Mouse (Mus musculus) A20 (cell line): ENCODE measurements around the gene S100pbp.

Source experiments
- DNase-seq: peaks from one replicate; pipeline ENCODE4 v3.0.0-alpha.2; 2011; ENCODE audit warnings: low read depth, low spot score

S100pbp gene

DNA sequence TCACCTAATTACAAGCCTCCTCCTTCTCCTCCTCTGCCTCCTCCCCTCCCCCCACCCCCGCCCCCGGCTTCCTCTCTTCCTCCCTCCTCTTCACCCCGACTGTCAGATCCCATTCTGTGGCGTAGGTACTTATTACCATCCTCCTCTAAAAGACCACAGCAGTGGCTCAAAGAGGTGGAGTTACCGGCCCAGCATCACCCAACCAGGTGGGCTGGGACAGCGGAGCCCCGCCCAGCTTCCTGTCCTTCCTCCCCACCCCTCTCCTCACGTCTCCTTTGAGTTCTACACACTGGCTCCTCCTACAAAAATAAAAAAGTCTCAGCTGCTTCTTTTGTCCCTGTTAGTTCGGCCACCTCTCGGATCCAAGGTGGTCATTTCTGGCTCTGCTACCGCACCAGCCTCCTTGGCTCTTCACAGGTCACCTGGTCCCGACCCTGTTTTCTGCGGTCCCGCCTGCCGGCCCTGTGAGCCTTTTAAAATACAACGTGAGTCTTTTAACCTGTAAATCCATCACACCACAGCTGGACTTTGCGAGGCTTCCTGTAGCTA lies 58.7 kb downstream of the S100pbp start:
- DNase-seq, result peak; percentile 92

GRCm38 (mm10) chr4:129130149-129130548 lies 59.4 kb downstream of the S100pbp start:
- peak; percentile 86 for DNase-seq

GRCm38 (mm10) chr4:129129387-129129786 lies 60.1 kb downstream of the S100pbp start:
- DNase-seq, result peak; percentile 52

DNA sequence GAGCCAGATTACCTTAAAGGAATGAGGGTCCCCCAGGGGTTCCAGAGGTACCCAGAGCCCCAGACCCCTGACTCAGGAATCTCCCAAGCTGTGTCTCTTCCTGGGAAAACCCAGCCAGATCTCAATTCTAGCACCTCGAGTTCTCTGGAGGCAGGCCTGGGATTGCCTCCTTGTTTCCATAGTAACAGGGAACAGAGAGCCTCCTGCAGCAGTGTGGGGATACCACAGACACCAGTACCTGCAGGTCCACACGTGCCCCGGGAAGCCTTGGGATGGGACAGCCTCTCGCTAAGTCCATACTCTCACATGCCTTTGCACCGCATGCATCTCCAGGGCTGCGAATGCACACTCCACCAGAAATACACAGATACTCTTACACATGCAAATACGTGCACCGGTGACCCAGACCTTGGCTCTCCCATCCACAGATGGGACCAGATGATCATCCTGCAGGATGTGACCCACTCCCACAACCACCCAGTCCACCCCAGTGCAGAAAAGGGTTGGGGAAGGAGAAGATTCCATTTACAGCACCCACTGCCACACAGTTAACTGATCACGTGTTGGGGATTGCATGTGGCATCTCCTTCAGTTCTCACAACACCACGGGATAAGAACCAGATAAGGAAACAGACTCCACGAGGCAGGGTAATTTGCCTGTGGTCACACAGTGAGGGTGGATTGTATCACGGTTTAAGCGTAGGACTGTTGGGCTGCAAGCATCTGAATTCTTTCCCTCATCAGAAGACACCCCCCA lies 60.8 kb downstream of the S100pbp start:
- no peak for DNase-seq

DNA sequence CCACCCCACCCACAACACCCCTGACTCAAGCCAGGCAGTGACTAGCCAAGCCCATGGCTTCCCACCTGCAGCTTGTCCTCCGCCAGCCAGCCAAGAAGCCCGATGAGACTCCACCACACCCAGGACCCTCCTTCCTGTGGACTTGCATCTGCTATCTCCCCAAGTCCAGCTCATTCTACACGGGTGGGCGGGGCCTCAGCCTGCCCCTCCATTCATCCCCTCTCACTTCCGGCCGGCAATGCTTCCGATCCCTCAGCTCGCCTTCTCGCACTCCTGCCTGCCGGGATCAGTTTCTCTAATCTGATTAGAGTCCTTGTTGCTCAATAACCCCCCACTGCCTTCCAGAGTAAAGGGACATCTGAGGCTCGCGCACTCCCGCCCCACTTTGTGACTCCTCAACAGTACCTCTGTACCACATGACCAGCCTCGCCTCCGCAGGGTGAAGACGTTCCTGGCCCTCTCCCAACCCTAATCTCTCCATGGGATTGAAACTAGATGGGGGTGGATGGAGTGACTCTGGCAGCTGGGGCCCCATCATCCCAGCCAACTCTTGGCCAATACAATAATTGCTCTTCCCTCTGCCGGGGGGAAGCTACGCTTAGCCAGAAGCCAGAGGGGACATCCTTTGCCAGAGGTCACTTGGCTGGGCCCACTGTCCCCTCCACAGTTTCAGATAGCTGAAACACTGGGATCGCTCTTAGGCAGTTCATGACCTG lies 63.6 kb downstream of the S100pbp start:
- no peak for DNase-seq

- no peak for DNase-seq
Measured at GRCm38 (mm10) chr4:129124652-129125146, 64.8 kb downstream of the S100pbp start.

DNA sequence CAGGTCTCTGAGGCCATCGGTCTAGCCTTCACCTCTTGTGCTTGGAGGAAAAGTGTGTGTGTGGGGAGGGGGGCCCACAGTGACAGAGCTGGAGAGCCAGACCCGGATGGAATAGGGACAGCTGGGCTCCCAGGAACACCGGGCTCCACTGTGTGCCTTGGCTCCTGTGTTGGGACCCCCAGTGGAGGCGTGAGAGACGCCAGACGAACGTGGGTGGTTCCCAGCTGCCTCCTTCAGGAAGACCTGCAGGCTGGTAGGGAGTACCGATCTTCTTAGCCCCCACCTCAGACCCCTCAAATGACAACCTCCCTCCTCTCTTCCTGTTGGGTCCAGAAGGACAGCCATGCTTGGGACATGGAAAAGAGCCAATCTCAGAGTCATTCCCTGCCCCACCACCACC lies 66.8 kb downstream of the S100pbp start:
- DNase-seq, result no peak

DNA sequence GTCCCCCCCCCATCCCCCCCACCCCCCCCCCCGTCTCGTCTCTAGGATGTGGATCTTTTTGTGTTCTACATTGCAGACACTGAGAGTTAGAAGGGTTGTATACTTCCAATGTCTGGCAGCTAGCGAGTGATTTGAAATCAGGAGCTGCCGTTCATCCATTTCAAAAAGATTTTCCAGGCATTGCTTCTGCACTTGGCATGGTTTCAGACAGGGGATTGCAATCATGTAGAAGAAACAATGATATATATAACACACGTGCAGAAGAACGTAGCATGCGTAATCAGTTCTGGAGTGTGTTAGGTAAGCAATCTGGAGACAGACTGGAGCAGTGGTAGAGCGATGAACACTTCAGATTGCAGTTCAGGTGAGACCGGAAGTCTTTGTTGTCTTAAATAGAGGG lies 67.4 kb downstream of the S100pbp start:
- no peak for DNase-seq

DNA sequence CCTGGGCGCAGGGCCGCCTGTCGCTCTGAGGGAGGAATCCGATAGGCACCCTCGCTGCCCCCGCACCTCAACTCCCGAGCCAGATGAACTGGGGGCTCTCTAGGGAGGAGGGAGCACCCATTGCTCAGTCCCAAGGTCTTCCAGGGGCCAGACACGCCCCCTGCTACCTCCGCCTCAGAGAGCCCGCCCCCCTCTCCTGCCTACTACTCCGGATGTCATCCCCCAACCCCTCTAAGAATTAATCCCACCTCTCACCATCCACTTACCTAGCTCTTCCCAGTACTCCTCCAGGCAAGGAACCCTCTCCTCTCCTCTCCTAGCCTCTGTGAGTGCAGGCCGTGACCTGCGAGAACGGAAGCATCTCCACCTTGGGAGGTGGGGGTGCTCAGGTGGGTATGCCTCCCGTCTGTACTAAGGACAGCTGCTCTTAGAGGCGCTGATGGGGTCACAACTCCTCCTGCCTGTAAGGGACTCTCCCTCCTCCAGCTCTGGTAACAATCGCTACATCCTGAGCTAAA lies 67.9 kb downstream of the S100pbp start, which contains the start of gene Hpca:
Gene Hpca (minus strand): TSS at position 468 of the 518 bp plus-strand sequence.
- DNase-seq, result no peak

GRCm38 (mm10) chr4:129120520-129121445 lies 68.7 kb downstream of the S100pbp start:
- DNase-seq, result no peak

DNA sequence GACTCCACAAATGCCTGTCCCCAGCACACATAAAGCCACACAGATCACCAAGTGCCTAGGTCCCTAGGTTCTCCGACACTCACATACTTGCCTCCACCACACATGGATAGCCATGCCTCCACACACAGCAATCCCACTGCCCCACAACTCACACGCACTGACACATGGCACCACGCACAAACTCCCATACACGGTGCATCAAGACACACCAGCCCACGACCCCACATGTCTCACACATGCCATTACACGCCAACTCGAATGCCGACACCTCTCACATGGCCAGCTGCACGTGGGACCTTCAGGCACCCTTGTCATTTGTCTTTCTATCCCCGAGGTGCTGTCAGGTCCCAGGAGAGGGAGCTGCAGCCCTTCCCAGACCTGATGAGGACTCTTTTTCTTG lies 69.8 kb downstream of the S100pbp start:
- DNase-seq, result no peak

DNA sequence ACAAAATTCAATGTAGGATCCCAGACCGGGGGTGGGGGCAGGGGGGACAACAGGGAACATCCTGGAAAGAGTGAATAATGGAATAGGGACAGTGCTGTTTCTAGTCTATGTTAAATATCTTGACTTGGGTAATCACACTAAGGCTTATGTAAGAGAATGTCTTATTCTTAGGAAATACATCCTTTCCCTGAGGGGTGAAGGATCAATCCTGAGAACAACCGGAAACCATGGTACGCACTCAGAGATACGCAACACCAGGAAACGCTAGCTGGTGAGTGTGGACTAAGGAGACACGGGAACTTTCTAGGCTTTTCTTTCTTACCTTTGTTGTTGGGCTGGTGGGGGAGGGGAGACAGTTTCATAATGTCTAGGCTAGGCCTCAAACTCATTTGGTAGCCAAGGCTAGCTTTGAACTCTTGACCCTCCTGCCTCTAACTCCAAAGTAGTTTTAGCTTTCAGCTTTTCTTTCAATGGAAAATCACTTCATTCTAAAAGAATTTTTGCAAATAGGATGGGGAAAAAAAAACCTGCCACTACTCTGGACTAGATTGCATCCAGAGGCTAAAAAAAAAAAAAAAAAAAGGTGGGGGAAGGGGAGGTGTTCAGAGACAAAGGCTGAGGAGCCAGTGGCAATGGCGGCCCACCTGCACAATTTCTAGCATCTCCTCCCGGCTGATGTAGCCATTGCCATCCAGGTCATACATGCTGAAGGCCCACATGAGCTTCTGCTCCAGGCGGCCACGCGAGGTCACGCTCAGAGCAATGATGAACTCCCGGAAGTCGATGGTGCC lies 71.6 kb downstream of the S100pbp start:
- no peak for DNase-seq

DNA sequence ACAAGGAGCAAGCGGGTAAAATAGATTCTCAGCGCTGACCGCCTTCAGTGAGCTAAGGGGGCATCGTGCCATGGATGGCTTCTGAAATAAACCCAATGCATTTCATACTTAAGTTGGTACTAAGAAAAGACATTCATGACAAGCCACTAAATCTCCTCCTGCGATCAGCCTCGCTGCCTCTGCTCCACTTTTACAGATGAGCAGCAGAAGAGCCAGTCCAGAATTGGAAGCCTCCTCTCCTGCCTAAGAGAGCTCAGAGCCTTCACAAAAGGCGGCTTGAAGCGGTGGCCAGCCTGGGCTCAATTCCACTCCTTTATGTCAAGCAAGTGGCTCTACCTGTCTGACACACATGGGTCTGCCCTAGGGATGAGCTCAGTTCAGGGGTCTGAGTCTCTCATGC lies 72.8 kb downstream of the S100pbp start:
- DNase-seq, result no peak

- DNase-seq, result peak; percentile 96
Measured at GRCm38 (mm10) chr4:129113083-129113988, 76.2 kb downstream of the S100pbp start.

- no peak for DNase-seq
Measured at GRCm38 (mm10) chr4:129112231-129112630, 77.3 kb downstream of the S100pbp start.

GRCm38 (mm10) chr4:129111350-129111749 lies 78.2 kb downstream of the S100pbp start:
- peak; percentile 43 for DNase-seq

- DNase-seq, result no peak
Measured at GRCm38 (mm10) chr4:129110804-129111203, 78.7 kb downstream of the S100pbp start.

GRCm38 (mm10) chr4:129108624-129109023 lies 80.9 kb downstream of the S100pbp start:
- no peak for DNase-seq

DNA sequence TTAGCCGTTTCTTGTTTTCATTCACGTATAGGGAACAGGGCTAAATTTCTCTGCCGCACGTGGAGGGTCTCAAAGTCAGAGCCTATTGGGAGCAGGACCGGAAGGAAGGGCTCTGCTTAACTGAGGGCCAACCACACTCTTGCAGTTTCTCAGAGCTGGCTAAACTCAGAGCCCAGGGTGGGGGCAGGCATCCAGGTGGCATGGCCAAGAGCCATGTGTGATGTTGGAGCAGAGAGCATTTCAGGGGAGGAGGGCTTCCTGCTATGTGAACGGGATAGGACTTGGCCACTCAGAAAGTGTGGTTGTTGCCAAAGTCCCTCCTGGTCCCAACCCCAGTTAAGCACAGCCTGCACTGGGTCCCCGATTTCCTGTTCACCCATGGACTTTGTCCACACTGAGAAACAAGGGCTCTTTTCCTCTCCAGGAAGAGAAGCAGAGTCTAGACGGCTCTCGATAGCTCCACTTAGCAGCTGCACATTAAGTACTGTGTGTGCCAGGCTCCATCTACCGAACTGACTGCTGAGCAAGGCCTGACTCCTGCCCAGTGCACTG lies 82.1 kb downstream of the S100pbp start:
- no peak for DNase-seq
